Mouse (Mus musculus) layer of hippocampus, adult 8-10 months (tissue): ENCODE results near the gene Gstp2. TPM values are rescaled to one million over a fixed set of nuclear protein-coding genes. Genes with fewer than 3 reads are reported as not detected.

Source experiments
- DNase-seq, 2 experiments: peaks; one replicate each; pipeline ENCODE4 v3.0.0; 2022; ENCODE audit warnings: low spot score in 2 of 2
- total RNA-seq, 4 experiments: library from RNA; stranded (reverse); gene quantifications; 2 replicates each; pipeline ENCODE4 v1.2.4; 2022

Gstp2 gene
- total RNA-seq, 4 experiments from 2014 or later = 44.8 to 75.0 (median 48.9) TPM

DNA sequence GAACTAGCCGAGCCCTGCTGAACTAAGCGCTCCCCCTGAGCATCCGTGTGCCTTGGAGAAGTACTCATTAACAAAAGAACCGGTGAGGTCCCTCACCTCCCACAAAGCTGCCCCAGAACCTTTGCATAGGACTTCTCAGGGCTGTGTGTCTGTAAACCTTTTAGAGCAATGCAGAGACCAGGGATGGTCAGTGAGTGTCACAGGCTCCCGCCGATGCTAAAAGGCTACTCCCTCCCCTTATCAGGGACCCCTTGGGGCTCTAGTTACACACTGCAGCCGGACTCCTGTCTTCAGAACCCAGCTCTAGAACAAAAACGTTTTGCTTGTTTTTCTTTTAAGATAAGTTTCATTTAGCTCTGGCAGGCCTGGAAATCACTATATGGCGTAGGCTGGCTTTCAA, 32.8 kb downstream of the Gstp2 start:
- DNase-seq = no peak

DNA sequence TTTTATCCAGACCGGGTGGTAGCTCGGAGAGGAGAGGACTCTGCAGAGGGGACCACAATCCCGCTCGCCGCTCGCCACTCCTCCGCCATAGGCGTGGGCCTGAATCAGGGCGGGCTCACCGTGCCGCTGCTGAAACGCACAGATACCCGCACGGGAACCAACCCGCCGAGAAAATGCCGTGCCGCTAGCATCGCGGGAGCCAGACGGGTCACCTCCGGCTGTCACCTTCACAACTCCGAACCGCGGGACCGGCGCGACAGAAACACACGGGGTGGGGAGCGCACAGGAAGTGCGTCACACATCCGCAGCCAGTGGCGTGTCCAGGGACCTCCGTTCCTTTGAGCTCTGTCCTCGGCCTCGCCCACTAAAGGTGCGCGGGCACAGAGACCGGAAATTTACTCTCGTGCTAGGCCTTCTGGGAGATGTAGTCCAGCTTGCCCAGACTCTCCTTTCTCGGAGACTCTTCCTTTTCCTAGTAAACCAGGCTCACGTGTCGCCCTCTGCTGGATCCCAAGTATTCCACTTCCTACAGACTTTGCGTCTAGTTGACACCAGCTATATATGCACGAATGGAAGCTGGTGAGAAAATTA, 33.3 kb downstream of the Gstp2 start, which contains the start of gene Ndufv1:
TSS of gene Ndufv1 (minus strand) at position 375 of the 591 bp plus-strand sequence.
- DNase-seq = peak; percentile 99

DNA sequence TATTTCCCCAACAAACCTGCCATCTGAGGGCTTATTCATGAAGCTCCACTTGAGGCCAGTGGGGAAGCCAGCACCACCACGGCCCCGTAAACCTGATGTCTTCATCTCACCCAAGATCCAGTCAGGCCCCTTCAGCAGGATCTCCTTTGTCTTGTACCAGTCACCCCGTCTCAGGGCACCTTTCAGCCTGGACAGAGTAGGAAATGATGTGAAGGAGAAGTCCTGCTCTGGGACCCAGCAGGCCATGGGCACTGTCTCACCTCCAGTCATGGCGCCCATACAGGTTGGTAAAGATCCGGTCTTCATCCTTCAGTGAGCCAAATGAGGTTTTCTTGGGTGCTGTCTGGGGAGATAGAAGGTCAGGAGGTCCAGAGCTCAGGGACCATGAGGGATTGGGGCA, 34.7 kb downstream of the Gstp2 start:
- DNase-seq = no peak

DNA sequence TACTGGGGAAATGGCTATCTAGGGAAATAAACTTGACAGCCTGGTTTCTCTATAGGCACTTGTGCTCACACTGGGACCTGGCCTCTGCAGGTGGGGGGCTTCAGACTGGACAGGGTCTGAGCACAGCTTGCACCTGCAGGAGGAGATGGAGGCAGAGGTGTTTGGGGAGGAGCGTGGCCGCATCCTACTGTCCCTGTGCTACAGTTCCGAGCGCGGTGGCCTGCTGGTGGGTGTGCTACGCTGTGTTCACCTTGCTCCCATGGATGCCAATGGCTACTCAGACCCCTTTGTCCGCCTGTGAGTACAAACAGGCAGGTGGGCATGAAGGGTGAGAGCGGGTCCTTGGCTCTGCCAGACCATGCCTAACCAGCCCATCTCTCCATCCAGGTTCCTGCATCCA, 39.9 kb downstream of the Gstp2 start:
- peak in 1 of 2 experiments; percentile 3 for DNase-seq

DNA sequence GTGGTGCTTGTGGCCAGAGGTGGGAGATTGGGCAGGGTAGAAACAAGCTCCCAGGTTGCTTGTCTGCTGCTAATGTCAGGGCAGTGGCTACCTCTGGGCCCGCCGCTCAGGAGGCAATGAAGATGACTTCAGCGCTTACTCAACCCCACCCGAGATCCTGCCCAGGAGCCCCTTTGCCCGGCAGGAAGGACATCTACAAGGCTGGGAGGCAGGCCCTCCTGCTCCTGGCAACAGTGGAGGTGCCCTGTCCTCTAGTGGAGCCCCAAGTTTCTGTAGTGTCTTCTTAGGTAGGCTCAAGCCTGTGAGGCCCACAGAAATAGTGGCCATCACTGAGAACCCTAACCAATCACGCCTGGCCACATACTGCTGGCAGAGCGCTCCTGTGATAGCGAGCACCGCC, 40.7 kb downstream of the Gstp2 start:
- DNase-seq = no peak

DNA sequence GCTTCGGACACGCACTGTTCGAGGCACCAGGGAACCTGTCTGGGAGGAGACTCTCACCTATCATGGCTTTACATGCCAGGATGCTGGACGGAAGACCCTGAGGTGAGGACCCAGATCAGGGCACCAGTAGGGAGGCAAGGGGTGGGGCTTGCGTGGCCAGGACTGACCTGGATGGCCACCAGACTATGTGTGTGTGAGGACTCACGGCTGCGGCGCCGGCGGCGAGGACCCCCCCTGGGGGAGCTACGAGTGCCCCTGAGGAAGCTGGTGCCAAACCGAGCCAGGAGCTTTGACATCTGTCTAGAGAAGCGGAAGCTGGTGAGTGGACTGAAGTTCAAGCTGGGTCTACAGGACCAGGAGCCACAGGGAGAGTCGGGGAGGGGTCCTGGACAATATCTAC, 41.5 kb downstream of the Gstp2 start:
- DNase-seq = no peak

DNA sequence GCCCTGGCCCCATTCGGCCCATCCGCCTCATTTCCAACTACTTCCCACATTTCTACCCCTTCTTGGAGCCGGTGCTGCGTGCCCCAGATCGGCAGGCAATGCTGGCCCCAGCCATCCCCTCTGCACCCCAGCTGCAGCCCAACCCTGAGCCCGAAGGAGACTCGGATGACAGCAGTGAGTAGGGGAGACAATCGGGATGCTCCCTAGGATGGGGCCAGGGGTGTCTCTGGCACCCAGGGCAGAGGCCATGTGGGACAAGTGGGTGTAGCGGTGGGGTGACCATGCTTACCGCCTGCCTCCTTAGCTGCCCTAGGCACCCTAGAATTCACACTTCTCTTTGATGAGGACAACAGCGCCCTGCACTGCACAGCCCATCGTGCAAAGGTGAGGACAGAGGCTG, 42.2 kb downstream of the Gstp2 start:
- no peak for DNase-seq

DNA sequence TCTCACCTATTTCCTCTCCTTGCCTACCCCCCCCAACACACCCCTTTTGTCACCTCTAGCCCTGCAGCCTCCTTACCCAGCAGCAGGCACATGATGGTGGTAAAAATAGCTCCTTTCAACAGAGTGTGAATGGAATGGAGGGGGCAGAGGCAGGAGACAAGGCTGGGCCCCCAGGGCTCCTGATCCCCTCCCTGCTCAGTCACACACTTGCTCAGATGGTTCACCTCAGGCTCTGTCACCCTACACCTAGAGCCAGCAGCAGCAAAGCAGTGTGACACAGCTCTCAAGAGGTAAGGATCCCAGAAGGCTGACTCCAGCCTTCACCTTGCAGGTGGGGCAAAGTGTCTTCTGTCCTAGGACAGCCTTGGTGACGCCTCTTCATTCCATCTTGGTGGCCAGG, 42.7 kb downstream of the Gstp2 start, which contains the start of gene Doc2g:
TSS of gene Doc2g (plus strand) at position 202 of the 400 bp plus-strand sequence.
- DNase-seq = no peak

DNA sequence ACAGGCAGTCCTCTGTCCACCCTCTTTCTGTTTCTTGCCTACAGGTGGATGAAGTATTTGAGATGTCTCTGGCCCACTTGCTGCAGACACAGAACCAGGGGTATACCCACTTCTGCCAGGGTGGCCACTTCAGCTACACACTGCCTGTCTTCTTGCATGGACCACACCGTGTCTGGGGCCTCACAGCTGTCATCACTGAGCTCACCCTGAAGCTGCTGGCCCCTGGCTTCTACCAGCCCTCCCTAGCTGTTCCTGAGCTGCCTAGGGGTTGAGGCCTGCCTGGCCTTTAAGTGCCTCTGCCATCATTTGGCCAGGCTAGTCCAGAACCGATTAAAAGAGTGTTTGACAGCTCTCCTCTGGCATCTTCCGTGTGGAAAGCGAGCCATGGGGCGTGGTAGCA, 44.1 kb downstream of the Gstp2 start:
- no peak for DNase-seq

DNA sequence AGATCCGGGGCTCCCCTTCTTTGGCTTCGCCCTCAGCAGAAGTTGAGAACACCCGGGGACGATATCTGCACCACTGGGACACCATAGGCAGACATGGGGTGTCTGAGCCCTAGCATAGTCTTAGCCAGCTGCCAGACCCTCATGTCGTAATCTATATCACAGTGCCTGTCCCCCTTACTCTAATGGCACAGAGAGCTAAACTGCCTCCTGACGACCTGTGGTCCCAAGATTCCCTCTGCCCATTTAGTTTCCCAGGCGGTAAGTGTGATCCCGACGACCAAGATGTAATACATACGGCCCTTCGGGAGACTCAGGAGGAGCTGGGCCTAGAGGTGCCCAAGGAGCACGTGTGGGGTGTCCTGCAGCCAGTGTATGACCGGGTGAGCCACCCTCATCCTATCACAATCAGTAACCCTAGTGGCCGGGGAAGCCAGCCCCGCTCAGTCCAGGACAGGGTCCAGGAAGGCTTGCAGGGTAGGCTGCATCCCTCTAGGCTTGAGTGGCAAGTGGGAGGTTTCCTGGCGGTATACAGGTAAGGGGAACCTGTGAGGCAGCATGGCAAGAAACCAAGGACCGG, 44.8 kb downstream of the Gstp2 start:
- DNase-seq = no peak

DNA sequence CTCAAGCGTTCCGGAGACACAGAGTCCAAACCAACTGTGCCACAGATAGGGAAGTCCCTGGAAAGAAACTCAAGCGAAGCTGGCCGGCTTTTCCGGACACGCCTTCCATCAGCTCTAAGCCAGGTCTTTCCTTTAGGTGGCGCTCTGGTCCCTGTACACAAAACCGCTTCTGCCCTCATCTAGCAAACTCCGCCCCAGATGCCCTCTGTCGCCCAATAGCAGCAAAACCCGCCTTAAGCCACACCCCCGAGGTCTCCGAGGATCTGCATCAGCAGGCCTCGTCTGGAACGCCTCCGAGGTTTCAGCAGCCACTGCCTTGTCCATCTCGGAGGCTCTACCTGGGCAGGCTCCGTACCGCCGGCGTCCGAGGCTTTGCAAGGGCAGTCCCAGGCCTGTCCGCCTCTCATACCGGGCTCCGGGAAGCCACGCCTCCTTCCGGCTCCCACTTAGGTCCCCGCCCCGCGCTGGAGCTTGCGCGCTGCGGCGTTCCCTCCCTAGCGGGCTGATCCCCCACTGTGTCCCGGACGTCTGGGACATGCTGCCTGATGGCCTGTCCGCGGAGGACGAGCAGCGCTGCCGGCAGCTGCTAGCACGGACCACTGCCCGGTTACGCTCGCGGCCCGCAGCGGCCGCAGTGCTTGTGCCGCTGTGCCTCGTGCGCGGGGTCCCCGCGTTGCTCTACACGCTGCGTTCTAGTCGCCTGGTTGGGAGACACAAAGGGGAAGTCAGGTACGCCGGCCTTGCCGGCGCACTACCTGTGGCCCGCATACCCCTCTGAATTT, 45.5 kb downstream of the Gstp2 start, which contains the start of the genes Nudt8 and Gm49405:
TSS of gene Nudt8 (plus strand) at position 462 of the 782 bp plus-strand sequence.
TSS of gene Gm49405 (plus strand) at position 508 of the 782 bp plus-strand sequence.
- DNase-seq = peak; percentile 95 to 97

DNA sequence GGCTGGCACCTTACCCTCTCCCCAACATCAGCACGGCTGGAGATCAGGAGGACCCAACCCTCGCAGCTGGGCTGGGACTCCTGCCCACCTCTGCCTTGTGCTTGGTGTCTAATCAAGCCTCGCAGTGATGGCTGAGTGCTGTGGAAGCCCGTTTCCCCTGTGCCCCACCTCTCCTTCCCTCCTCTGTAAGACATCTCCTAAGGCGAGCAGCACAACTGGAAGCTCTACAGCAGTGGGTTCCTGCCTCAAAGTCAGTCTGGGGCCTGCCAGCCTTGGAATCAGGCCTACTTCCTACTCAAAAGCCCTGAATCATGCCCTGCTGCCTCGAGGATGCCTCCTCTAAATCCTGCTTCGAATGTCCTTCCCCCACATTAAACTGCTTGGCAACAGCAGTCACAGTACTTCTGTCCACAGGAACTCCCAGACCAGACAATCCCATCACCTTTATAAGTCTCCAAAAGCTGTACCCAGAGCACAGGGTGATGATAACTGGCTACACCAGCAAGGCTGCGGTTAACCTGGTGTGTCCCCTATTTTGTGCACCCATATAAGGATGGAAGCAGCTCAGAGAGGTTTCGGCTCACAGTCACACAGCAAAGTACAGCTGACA, 46.6 kb downstream of the Gstp2 start:
- no peak for DNase-seq

DNA sequence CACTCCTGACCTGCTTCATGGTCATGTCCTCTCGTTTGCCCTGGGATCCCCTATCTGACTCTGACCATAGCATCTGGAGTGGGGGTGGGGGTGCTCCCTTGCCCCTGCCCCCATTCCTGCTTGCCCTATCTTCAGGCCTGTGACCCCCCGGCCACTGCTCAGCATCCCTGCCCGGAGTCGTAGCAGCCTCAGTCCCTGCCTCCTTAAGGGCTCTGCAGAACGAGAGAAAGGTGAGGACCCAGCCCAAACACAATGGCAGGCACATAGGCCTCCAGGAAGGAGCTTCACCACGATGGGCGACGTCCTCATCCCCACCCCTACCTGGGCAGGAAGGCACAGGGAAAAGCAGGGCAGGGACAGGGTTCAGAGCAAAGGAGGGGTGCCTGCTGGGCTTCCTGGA, 47.5 kb downstream of the Gstp2 start:
- no peak for DNase-seq

DNA sequence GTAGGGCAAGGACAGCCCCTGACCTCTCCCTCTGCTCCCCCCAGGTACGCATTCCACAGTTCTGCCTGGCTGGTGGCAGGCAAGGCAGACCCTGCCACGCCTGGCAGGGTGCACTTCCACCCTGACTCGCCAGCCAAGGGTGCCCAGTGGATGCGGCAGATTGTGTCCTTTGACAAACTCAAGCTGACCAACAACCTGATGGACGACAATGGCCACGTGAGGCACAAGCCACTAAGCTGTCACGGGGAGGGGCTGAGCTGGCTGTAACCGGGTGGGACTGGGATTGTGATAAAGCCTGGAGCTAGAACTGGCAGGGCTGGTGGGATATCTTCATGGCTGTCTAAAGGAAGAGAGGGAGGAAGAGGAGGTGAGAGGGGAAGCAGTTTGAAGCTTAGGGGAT, 48.6 kb downstream of the Gstp2 start:
- DNase-seq = no peak

DNA sequence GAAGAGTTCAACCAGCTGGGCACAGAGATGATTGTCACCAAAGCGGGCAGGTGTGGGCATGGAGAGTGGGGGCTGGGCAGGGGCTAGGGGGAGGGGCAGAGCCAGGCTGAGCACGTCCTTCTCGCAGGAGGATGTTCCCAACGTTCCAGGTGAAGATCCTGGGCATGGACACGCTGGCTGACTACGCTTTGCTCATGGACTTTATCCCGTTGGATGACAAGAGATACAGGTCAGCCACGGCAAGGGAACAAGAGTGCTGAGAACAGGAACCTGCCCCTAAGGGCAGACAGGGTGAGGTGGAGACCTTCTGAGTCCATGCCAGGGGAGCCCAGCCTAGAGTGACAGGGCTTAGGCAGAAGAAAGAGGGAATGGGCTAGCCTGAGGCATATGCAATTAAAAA, 49.1 kb downstream of the Gstp2 start:
- no peak for DNase-seq

DNA sequence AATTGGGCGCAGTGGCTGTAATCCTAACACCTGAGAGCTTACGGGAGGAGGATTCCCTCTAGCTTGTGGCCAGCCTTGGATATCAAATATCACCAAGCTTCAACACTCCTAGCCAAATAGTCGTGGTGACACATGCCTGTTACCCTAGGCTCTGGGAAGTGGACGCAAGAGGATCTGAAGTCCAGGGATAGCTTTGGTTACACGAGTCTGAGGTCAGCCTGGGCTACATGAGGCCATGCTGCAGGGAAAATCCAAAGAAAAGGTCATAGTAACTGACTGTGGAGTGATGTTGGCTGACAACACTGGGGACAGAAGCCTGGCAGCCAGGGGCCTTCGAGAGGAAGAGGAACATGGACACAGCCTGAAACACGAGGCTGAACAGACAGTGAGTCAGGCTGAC, 49.7 kb downstream of the Gstp2 start:
- no peak for DNase-seq

DNA sequence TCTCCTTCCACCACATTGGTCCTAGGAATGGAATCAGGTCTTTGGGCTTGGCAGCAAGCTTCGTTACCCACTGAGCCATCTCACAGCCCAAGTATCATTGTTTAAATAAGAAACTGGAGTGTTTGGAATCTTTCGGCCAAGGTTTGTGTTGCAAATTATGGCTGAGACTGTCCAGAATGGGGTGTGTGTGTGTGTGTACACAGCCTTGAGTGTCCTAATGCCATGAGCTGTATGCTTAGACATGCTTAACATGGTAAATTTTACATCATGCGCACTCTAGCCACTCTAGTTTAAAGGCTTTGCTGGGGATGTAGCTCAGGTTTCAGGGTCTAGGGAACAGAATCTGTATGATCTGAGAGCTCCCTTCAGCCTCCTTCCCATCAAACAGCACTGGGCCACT, 50.3 kb downstream of the Gstp2 start:
- no peak for DNase-seq

DNA sequence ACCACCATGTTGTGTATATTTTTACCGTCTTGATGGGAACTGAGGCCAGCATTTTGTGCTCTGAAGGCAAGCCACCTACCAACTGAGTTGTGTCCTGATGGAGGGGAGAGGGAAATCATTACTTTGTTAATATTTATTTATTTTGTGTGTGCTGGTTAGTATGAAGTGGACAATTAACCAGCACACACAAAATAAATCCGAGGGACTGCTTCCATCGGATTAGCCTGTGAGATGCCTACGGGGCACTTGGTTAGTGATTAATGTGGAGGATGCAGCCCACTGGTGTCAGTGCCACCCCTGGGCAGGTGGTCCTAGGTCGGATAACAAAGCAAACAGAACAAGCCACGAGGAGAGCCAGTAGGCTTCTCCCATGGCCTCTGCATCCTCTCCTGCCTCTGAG, 50.9 kb downstream of the Gstp2 start:
- DNase-seq = no peak

DNA sequence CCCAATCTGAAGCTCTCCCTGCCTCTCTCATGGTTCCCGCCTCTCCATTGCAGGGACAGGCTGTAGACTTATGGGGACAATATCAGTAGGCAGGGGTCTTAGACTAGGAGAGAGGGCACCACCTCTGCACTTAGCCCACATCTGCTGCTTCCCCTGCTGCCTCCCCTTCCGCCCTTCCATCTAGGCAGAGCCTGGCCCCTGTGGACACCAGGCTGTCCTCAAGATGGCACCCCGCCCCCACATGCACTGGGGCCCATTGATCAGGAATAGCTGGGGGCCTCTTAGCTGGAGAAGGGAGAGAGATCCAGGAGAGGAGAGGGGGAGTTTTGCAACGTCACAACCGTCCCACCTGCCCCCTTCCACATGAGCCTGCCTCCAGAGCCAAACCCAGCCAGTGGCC, 53.4 kb downstream of the Gstp2 start, which contains the start of gene Tbx10:
TSS of gene Tbx10 (plus strand) at position 337 of the 400 bp plus-strand sequence.
- DNase-seq = no peak

DNA sequence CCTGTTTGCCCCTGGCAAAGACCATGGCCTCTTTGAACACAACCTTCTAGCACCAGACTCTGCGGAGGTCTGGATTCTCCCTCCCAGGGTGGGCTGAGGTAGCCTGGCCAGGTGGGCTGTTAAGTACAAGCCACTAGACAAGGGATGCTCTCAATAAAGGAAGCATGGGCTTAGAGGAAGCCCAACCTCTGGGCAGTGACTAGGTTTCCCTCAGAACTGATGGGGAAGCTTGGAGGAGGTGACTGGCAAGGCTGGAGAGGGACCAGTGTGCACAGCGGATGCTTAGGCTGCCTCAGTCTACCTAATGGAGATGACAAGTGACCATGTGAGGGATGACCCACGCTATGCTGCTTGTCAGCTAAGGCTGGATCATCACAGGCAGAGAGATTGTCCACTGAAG, 53.9 kb downstream of the Gstp2 start:
- DNase-seq = no peak

DNA sequence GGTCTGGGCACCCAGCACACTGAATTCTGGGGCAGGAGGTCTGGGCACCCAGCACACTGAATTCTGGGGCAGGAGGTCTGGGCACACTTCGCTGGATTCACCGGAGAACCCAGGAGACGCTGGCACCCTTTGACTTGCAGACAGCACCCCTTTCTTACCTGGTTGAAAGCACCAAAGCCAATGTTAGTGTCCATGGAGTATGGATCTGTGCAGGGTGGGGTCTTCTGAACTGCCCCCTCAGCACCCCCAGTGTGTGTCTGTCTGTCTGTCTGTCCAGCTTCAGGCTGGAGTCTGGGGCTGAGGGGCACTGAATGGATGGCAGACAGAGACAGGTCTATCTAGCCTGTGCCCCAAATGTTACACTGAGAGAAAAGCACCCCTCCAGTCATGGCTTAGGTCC, 54.3 kb downstream of the Gstp2 start:
- no peak for DNase-seq

DNA sequence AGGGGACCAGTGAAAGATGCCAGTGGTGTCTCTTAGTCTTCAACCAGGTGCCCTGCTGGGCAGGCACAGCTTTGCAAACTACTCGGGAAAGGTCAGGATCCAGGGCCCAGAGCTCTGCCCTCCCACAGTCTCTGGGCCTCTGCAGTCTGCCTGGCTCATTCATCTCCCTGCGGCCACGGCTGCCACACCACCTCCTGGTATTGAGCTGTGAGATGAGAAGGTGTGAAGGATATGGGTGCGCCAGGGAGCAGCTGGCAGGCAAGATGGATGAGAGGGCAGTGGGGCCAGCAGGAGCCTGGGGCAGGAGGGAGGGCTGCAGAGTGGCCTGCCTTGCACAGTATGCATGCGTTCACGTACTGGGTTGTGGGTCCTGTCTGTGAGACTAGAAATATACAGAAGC, 55.0 kb downstream of the Gstp2 start:
- DNase-seq = no peak
